Mouse (Mus musculus) heart, adult 2 months (tissue): ENCODE results near the gene Shprh.

Experiments used
- CTCF ChIP-seq: fragments of 200-600 bp; IDR thresholded peaks from 2 replicates; pipeline ENCODE4 v1.8.1; 2022; ENCODE audit warnings: antibody characterized with exemption, mild to moderate bottlenecking, moderate library complexity
- POLR2A ChIP-seq: fragments of 200-500 bp; IDR thresholded peaks from 2 replicates; pipeline ENCODE4 v1.6.1; 2011; ENCODE audit warnings: mild to moderate bottlenecking, low read depth, low read length, control low read depth; ENCODE audit not compliant: insufficient read depth

- TF ChIP-seq CTCF (no peak), POLR2A (no peak)
These were observed 507 bp downstream of the Shprh start for GRCm38 (mm10) chr10:11149742-11150125.
